Mouse (Mus musculus) layer of hippocampus, adult 11-12 months (tissue): Measurements from ENCODE around the gene Trnt1.

Experiments
- DNase-seq: peaks from one replicate; pipeline ENCODE4 v3.0.0; 2022; ENCODE audit warnings: low spot score

Trnt1 gene

DNA sequence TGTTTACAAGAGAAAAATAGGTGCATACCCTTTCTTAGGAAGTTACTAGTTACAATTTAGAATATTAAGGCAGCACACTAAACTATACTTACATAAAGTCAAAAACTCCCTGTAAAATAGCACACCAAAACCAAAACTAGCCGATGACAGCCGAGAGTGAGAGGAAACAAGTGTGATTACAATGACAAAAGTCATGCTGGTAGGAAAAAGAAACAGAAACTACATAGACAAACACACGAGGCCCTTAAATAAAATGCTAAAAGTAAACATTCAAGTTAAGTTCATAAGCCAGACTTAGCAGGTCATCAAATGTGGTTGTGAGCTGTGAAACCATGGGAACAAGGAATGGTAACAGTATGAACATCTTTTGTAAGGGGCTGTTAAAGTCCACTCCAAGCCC is 18.2 kb downstream of the Trnt1 start:
- no peak for DNase-seq

GRCm38 (mm10) chr6:106791429-106791828 is 22.5 kb downstream of the Trnt1 start:
- DNase-seq = no peak

DNA sequence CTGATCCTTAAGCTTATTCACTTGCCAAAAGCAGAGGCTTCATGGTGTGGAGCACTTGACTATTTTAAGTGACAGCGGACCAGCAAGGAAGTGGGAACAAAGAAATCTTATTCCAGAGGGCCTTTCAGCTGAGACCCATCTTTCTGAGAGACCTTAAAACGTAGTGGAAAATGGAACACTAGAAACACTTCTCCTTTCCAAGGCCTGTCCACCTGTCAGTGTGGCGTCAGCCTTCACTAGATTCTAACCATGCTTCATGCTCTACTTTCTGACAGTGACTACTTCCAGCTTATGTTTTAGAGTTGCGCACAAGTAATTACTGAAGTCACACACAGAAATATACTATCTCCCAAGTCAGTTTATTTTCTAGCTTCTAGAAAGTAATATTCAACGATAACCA is 23.6 kb downstream of the Trnt1 start:
- DNase-seq = no peak

DNA sequence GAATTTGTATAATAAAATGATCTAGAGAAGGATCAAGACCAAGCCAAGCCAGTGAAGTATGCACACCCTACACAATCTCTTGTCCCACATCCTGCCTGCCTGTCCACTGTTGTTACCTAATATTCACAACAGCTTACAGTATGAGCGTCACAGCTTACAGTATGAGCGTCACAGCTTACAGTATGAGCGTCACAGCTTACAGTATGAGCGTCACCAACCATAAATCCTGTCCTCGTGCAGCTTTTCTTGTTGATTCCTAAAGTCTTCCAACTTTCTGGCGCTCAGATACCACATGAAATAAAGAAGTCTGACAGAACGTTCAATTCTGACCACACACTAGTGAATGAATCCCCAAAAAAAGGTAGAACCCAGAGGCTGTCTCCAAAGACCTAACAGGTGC is 24.2 kb downstream of the Trnt1 start:
- DNase-seq = no peak

DNA sequence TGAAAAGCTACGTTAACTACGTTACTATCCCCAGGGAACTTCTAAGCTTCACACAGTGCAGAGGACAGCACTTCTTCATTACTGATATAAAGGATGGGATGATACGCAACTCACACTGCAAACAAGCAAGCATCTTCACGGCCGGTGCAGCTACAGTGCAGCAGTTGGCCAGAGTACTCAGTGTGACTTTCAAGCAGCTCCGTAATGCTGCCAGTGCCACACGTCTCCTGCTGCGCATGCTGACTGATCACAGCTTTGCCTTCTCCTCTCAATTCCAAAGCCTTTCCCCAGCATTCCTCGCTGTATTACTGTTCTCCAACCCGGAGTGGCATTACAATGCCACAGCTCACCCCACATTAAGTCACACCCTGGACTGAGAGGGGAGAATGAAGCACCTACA is 24.7 kb downstream of the Trnt1 start:
- no peak for DNase-seq

DNA sequence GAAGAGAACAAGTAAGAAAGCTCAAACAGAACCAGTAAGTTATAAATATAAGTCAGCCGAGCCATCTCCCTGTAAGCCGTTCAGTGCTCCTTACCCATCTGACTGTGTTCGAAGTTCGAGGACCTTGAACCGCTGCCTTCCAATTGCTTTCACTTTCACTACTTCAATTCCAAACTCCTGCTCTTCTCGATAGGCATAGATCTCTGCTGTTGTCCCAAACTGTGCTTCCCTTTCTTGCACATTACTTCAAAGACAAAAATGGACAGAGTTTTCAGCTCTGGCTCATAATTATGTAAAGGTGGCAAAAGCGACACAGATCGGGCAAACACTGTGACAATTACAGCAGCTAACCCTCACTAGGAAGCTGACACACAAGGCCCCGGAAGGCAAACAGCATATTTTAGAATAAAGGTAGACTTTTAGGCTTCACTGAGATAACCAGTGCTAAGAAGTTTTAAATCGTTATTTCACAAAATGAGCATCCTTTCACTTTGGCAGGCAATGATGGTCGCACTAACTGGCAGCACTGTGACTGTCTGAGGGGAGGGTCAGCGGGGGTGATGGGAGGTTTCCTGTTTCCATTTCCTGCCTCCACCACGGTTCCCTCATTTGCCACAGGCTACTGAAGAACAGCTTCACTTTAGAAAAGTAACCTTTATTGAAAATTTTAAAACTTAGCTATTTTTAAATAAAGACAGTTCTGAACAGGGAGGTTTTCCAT is 25.3 kb downstream of the Trnt1 start:
- DNase-seq = no peak

- DNase-seq = peak; percentile 91
Observed at GRCm38 (mm10) chr6:106799333-106800226, 30.7 kb downstream of the Trnt1 start, which contains the start of gene Crbn. Gene Crbn, minus strand, starts transcription at chr6:106800077.

- DNase-seq = no peak
Observed at GRCm38 (mm10) chr6:106800227-106800557, 31.3 kb downstream of the Trnt1 start.

- DNase-seq = peak; percentile 41
Observed at GRCm38 (mm10) chr6:106804904-106805303, 36.0 kb downstream of the Trnt1 start.

- no peak for DNase-seq
Observed at GRCm38 (mm10) chr6:106809161-106809560, 40.2 kb downstream of the Trnt1 start.

GRCm38 (mm10) chr6:106810686-106811085 is 41.8 kb downstream of the Trnt1 start:
- DNase-seq = no peak

DNA sequence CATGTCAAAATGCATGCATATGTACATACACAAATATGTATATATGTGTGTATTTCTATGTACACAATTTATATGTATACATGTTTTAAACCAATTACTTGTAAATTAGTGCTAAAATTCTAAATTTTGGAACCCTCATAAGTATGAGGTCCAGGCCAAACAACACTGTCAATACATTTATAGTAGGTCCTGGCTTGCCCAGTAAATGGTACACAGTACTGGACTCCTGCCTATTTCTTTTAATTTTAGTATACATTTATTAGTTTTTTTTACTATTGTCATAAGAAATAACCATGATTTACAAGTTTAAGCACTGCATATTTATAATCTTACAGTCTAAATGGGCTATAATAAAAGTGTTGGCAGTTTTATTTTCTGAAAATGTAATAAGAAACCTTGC is 50.3 kb downstream of the Trnt1 start:
- DNase-seq = no peak

GRCm38 (mm10) chr6:106819906-106820305 is 51.0 kb downstream of the Trnt1 start:
- DNase-seq = no peak

DNA sequence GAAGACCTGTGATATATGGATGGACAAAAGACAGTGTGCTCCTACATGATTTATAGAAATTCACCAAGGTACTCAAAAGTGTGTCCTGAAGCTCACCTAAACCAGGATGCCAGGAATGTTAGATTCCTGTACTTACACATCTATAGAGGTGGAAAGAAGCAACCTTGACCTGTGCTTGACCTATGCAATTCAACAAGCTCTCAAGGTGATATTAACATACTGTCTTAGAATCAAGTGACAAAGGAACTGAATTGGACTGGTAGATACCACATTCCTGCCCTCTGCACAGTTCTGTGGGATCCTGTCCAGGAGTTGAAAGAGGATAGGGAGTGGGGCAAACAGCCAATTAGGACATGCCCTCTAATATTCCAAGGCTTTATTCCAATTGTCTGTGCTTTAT is 51.6 kb downstream of the Trnt1 start:
- no peak for DNase-seq

DNA sequence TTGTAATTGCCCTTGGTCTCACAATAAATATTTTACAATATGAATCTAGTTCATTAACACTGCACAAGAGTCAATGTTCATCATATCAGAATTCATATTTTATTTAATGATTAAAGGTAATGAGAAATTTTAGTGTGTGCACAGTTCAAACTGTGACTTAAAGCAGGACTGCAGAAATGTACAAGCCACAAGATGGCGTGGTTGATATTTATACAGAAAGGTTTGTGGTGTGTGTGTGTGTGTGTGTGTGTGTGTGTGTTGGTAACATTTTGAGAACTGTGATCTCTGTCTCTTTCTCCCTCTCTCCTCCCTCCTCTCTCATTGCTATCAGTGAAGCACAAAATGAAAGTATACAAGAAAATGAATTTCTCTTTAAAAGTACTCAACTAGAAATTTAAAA is 53.4 kb downstream of the Trnt1 start:
- peak; percentile 70 for DNase-seq
